Comparison of ENCODE assay signal across 14 mouse cellular contexts in genomic region chr5:99240501-99240900, GRCm38 (mm10).
"Had no signal": no experiment of that assay in that cellular context is flagged by ENCODE, and none has a peak within 500 bp of the region (broad histone marks: within the 10 kb centered on the region; RNA-seq: fewer than 3 reads in every experiment).

No protein-coding gene starts in this region.

- H3K4me1 ChIP-seq: kidney, embryonic 15.5 days; liver, embryonic 13.5 days had no signal

- H3K27me3 ChIP-seq: kidney, embryonic 15.5 days; limb, embryonic 13.5 days; liver, embryonic 13.5 days; neural tube, embryonic 15.5 days had no signal

- H3K27ac ChIP-seq: kidney, embryonic 15.5 days; limb, embryonic 13.5 days; liver, embryonic 13.5 days; neural tube, embryonic 15.5 days had no signal

- H3K9ac ChIP-seq: kidney, embryonic 15.5 days; limb, embryonic 13.5 days; liver, embryonic 13.5 days; lung, embryonic 14.5 days; neural tube, embryonic 15.5 days had no signal

- H3K4me3 ChIP-seq: kidney, embryonic 15.5 days; limb, embryonic 13.5 days; liver, embryonic 13.5 days; myocyte; neural tube, embryonic 15.5 days had no signal

- H3K4me2 ChIP-seq: kidney, embryonic 15.5 days; limb, embryonic 13.5 days; liver, embryonic 13.5 days; lung, embryonic 14.5 days; neural tube, embryonic 15.5 days had no signal

- DNase-seq: kidney, adult 2 months; kidney, postnatal 14 days; left cerebral cortex, postnatal 4 days; liver, embryonic 13.5 days; lung, embryonic 14.5 days; midbrain, embryonic 14.5 days; right cerebral cortex, adult 18-20 months; right cerebral cortex, postnatal 25 days; thymus, postnatal 36 days had no signal

- ATAC-seq: intestine, embryonic 16.5 days had no signal

- H3K9me3 ChIP-seq: kidney, embryonic 15.5 days; limb, embryonic 13.5 days; liver, embryonic 13.5 days; neural tube, embryonic 15.5 days had no signal
